Mouse (Mus musculus) adrenal gland, postnatal 4 days (tissue): ENCODE data around the gene Chrm5. TPM values are rescaled to one million over a fixed set of nuclear protein-coding genes. Genes with fewer than 3 reads are reported as not detected.
"Not testable (repeated sequence)": the region's sequence is repeated elsewhere in the genome, so short reads cannot be mapped to it uniquely, and the experiment has no call there.

ENCODE experiments used
- DNase-seq, 2 experiments: peaks; one replicate each; pipeline ENCODE4 v3.0.0; 2021 to 2022; ENCODE audit warnings: low spot score in 2 of 2, mixed read lengths in 2 of 2
- total RNA-seq, 2 experiments: library from RNA; stranded (reverse); gene quantifications; 2 replicates each; pipeline ENCODE4 v1.2.3; 2021

Chrm5 gene
- total RNA-seq, 2 experiments from 2014 or later = 0.25 TPM; not detected in 1

DNA sequence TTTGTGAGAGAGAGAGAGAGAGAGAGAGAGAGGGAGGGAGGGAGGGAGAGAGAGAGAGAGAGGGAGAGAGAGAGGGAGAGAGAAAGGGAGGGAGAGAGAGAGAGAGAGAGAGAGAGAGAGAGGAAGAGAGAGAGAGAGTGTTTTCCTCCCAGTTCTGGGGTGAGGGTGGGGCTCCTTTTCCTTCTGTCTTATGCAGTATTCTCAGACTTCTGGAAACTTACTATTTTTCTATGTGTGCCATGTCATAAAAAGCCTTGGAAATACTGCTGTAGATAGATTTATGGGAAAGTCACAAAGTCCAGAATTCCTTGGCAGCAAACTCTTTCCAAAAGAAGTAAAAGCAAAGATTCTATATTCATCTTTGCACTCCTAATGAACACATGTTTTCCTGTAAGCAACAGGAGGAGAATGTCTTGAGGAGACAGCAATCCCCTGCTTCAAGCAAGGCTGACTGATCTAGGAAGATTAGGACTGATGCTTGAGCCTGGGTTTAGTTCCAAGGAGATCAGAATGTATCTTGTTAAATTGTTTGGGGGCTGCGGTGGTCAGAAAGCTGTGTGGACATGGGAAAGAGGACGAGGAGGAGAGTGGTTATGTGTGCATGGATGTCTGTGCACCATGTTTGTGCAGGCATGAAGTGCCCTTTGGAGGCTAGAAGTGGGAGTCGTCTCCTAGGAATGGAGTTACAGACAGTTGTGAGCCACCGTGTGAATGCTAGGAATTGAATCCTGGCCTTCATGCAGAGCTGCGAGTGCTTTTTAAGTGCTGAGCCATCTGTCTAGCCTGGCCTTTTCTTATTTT is 2.2 kb upstream of the Chrm5 start:
- no peak for DNase-seq

GRCm38 (mm10) chr2:112481564-112481963 is 995 bp upstream of the Chrm5 start:
- no peak for DNase-seq

DNA sequence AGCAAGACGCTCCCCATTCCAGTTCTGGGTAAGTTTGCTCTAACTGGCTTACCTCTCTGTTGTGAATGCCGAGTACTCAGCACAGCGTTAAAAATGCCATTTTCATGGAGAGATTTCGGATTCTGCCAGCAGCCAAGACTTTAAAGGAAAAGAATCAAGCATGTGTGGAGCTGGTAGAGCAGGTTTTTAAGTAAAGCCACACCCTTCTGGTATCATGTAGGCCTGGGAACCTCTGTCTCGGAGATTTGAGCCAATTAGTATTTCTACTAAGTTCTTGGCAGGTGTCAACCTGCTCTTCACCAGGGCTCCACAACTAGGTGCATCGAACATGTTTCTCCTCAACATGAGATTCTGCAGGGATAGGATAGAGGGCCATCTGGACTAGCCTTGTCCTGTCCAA is 4.0 kb downstream of the Chrm5 start:
- DNase-seq = no peak

GRCm38 (mm10) chr2:112474997-112475724 is 5.4 kb downstream of the Chrm5 start:
- DNase-seq = no peak

GRCm38 (mm10) chr2:112472076-112472475 is 8.5 kb downstream of the Chrm5 start:
- no peak for DNase-seq

- DNase-seq = no peak
These were observed 9.6 kb downstream of the Chrm5 start for GRCm38 (mm10) chr2:112470961-112471381.

GRCm38 (mm10) chr2:112469542-112469941 is 11.0 kb downstream of the Chrm5 start:
- DNase-seq = no peak

GRCm38 (mm10) chr2:112460557-112460956 is 20.0 kb downstream of the Chrm5 start:
- no peak for DNase-seq

GRCm38 (mm10) chr2:112454862-112455564 is 25.6 kb downstream of the Chrm5 start, which contains the start of gene Emc7:
Gene Emc7, plus strand, starts transcription at chr2:112454997.
- DNase-seq = peak; percentile 96 to 98

DNA sequence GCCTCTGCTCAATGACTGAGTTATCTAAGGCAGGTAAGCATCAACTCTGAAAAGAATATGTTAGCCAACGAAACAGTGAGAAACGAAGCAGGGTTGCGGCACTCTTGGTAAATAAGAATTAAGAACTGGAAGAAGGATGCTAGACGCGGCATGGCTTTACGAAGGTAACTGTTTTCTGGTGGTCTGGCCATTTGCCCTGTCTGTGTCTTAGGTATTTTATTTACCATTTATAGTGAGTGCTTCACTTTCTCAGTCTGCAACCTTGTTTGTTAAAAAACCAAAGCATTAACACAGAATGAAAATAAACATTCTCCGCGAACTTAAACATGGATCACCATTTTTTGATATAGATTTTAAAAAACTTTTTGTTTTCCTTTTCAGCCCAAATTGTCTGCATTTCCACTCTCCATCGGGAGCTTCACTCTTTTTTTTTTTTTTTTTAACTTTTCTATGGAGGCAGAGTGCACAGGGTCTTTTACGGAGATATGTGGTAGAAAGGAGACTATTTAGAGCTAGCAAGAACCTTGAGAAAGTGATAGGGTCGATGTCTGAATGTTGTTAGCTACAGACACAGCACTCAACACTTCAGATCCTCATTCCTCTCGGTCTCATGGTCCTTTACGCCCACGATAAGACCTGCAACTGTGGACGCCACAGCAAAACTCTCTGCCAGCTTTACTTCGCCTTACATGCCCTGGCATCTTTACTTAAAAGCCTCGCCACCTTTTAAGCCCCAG is 26.3 kb downstream of the Chrm5 start:
- DNase-seq = no peak

DNA sequence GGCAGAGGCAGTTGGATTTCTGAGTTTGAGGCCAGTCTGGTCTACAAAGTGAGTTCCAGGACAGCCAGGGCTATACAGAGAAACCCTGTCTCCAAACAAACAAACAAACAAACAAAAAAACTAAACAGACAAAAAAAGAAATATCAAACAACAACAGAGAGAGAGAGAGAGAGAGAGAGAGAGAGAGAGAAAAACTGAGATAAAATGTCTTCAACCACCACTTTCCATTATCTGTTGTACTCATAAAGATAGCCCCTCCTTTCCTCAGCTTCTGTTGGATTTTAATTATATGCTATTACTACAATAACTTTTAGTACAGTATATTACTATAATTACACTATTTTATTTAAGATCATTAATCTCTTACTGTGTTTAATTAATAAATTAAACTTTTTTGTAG is 28.1 kb downstream of the Chrm5 start:
- not testable (repeated sequence) for DNase-seq

GRCm38 (mm10) chr2:112449597-112450296 is 30.8 kb downstream of the Chrm5 start:
- no peak for DNase-seq

GRCm38 (mm10) chr2:112448510-112449059 is 32.0 kb downstream of the Chrm5 start:
- no peak for DNase-seq

DNA sequence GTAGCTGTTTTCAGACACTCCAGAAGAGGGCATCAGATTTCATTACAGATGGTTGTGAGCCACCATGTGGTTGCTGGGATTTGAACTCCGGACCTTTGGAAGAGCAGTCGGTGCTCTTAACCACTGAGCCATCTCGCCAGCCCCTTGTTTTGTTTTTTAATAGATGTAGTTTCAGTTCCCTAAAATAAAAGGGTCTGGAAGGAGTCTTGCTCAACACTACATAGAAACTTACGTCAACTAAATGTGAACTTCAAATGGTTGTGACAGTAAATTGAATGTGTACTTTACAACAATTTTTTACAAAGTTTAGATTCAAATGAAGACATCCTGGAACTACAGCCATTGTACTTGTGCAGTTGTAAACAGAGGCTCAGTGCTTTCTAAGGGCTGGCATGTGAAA is 32.5 kb downstream of the Chrm5 start:
- DNase-seq = not testable (repeated sequence)

DNA sequence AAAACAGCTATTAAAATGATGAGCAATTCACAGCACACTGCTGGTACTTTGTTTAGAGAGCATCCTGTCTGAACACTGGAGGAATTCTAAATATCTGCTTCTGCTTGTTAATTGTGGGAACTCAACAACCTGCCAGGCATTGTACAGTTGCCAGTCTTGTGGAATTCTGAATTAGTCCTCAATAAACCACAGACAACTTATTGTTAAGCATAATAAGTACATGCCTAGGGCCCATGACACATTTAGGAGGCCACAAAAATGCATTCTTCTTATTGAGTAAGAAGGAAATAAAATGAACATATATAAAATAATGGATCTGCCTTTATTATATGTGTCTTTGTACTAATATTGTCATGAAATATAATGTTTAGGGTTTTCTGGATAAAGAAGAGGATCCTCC is 35.1 kb downstream of the Chrm5 start:
- no peak for DNase-seq

- DNase-seq = no peak
These were observed 37.1 kb downstream of the Chrm5 start for GRCm38 (mm10) chr2:112443491-112443890.

- DNase-seq = no peak
These were observed 43.0 kb downstream of the Chrm5 start for GRCm38 (mm10) chr2:112437589-112437988.

- no peak for DNase-seq
These were observed 44.3 kb downstream of the Chrm5 start for GRCm38 (mm10) chr2:112436292-112436691.

DNA sequence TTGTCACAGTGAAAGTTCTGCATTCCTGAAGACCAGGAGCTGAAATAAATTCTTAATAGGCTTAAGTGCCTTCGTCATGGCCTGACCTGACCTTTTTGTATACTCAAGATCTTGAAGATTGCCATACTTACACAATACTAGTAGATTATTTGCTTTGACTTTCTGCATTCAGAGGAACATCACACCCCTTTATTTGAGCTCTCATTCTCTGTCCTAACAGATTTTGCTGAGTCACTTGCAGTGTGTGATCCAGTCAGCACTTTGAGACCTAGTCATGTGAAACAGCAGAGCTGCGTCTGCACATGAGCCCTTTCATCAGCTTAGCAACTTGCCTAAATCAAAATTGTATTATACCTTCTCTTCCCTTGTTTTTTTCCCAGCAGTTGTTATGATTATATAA is 47.2 kb downstream of the Chrm5 start:
- no peak for DNase-seq

GRCm38 (mm10) chr2:112432523-112432922 is 48.0 kb downstream of the Chrm5 start:
- no peak for DNase-seq
